16 mouse cellular contexts compared by ENCODE assay signal in genomic region chr6:18446917-18447316, GRCm38 (mm10).
A peak's percentile ranks its signal among the peaks of the same experiment; 100 is the strongest.
DNase-seq lines count a peak whose midpoint lies in the region; ATAC-seq and TF ChIP-seq lines count a peak whose summit lies in the region.
"Had no signal": no experiment of that assay in that cellular context is flagged by ENCODE, and none has a peak within 500 bp of the region (broad histone marks: within the 10 kb centered on the region; RNA-seq: fewer than 3 reads in every experiment).

No protein-coding gene starts in this region.

- peak; percentile 41 for ATAC-seq in hindbrain, embryonic 13.5 days (ENCODE audit: low FRiP score)
- ATAC-seq in midbrain, embryonic 13.5 days = peak; percentile 67
- no peak for ATAC-seq in frontal cortex, adult (ENCODE audit: low TSS enrichment)
- ATAC-seq: intestine, embryonic 16.5 days; liver, embryonic 12.5 days had no signal

- TF ChIP-seq POLR2A in olfactory bulb, adult 2 months (IDR thresholded peaks at IDR 0.05; ENCODE audit: insufficient read depth, low read depth, low read length) = no peak
- TF ChIP-seq POLR2A in thymus, adult 2 months (IDR thresholded peaks at IDR 0.05; ENCODE audit: control insufficient read depth, extremely low read depth, insufficient read depth, low read length, poor library complexity) = no peak

- H3K4me3 ChIP-seq in layer of hippocampus, adult 2 months = no peak overlapping the region
- no peak overlapping the region for H3K4me3 ChIP-seq in hindbrain, embryonic 13.5 days
- no peak overlapping the region for H3K4me3 ChIP-seq in midbrain, embryonic 13.5 days (replicated peaks)
- H3K4me3 ChIP-seq in olfactory bulb, adult 2 months (ENCODE audit: insufficient read depth, low read depth, low read length) = no peak overlapping the region
- H3K4me3 ChIP-seq in thymus, adult 2 months (ENCODE audit: control insufficient read depth, insufficient read depth, low read length) = no peak overlapping the region
- H3K4me3 ChIP-seq: embryonic facial prominence, embryonic 12.5 days; liver, embryonic 12.5 days; lung, embryonic 15.5 days had no signal

- no peak for DNase-seq in layer of hippocampus, adult 2 months (ENCODE audit: low spot score in 2 of 2)
- no peak for DNase-seq in layer of hippocampus, adult 8-10 months (ENCODE audit: low spot score in 2 of 2)
- no peak for DNase-seq in cerebellum, adult 11-12 months
- no peak for DNase-seq in thymus, adult 2 months
- DNase-seq: gastrocnemius, postnatal 14 days; heart, postnatal 10 days; layer of hippocampus, adult 9-11 months; retina, postnatal 1 day had no signal

- peak overlapping the region; percentile 92 for H3K27ac ChIP-seq in layer of hippocampus, adult 2 months
- H3K27ac ChIP-seq in hindbrain, embryonic 13.5 days = peak overlapping the region; percentile 72
- peak overlapping the region; percentile 77 for H3K27ac ChIP-seq in midbrain, embryonic 13.5 days
- peak overlapping the region; percentile 20; the same call in 1 of the 2 replicates for H3K27ac ChIP-seq in olfactory bulb, adult 2 months (ENCODE audit: insufficient read depth, low read depth, low read length)
- no peak overlapping the region for H3K27ac ChIP-seq in thymus, adult 2 months (ENCODE audit: control insufficient read depth, insufficient read depth, low read length)
- H3K27ac ChIP-seq: embryonic facial prominence, embryonic 12.5 days; liver, embryonic 12.5 days; lung, embryonic 15.5 days had no signal

- H3K4me2 ChIP-seq in hindbrain, embryonic 13.5 days = no peak overlapping the region
- no peak overlapping the region for H3K4me2 ChIP-seq in midbrain, embryonic 13.5 days (replicated peaks)
- H3K4me2 ChIP-seq: embryonic facial prominence, embryonic 12.5 days; liver, embryonic 12.5 days; lung, embryonic 15.5 days had no signal

- H3K9me3 ChIP-seq in hindbrain, embryonic 13.5 days = no peaks in the 10 kb centered on the region
- no peaks in the 10 kb centered on the region for H3K9me3 ChIP-seq in midbrain, embryonic 13.5 days
- H3K9me3 ChIP-seq: embryonic facial prominence, embryonic 12.5 days; liver, embryonic 12.5 days; lung, embryonic 15.5 days had no signal

- peaks cover 18% of the 10 kb centered on the region for H3K4me1 ChIP-seq in hindbrain, embryonic 13.5 days (replicated peaks)
- peaks cover 19% of the 10 kb centered on the region for H3K4me1 ChIP-seq in midbrain, embryonic 13.5 days (replicated peaks)
- H3K4me1 ChIP-seq in olfactory bulb, adult 2 months (ENCODE audit: control insufficient read depth, insufficient read depth, low read length) = peaks cover 9% of the 10 kb centered on the region; the same call in 1 of the 2 replicates
- no peaks in the 10 kb centered on the region for H3K4me1 ChIP-seq in thymus, adult 2 months (replicated peaks; ENCODE audit: control insufficient read depth, insufficient read depth, low read length)
- H3K4me1 ChIP-seq: lung, embryonic 15.5 days had no signal

- H3K36me3 ChIP-seq in hindbrain, embryonic 13.5 days = no peaks in the 10 kb centered on the region
- H3K36me3 ChIP-seq in midbrain, embryonic 13.5 days = no peaks in the 10 kb centered on the region
- H3K36me3 ChIP-seq in thymus, adult 2 months (ENCODE audit: control insufficient read depth, insufficient read depth, low read length) = no peaks in the 10 kb centered on the region
- H3K36me3 ChIP-seq: embryonic facial prominence, embryonic 12.5 days; liver, embryonic 12.5 days; lung, embryonic 15.5 days had no signal

- H3K9ac ChIP-seq in hindbrain, embryonic 13.5 days = no peak overlapping the region
- no peak overlapping the region for H3K9ac ChIP-seq in midbrain, embryonic 13.5 days (replicated peaks)
- H3K9ac ChIP-seq: embryonic facial prominence, embryonic 12.5 days; liver, embryonic 12.5 days; lung, embryonic 15.5 days had no signal

- 24% methylated on average over 7 of the region's 7 CpGs for WGBS in hindbrain, embryonic 13.5 days
- WGBS in midbrain, embryonic 13.5 days = 17% methylated on average over 7 of the region's 7 CpGs
- 36% methylated on average over 7 of the region's 7 CpGs for WGBS in olfactory bulb, adult 2 months
- 92% methylated on average over 7 of the region's 7 CpGs for WGBS in thymus, adult 2 months

- TF ChIP-seq CTCF in layer of hippocampus, adult 2 months (conservative IDR thresholded peaks at IDR 0.05) = no peak
- TF ChIP-seq CTCF in olfactory bulb, adult 2 months (IDR thresholded peaks at IDR 0.05; ENCODE audit: insufficient read depth, low read depth, low read length) = no peak
- TF ChIP-seq CTCF in thymus, adult 2 months (IDR thresholded peaks at IDR 0.05; ENCODE audit: borderline replicate concordance, control insufficient read depth, extremely low read depth, insufficient read depth, low read length, poor library complexity) = no peak

- H3K27me3 ChIP-seq in hindbrain, embryonic 13.5 days = no peaks in the 10 kb centered on the region
- H3K27me3 ChIP-seq in midbrain, embryonic 13.5 days = no peaks in the 10 kb centered on the region
- H3K27me3 ChIP-seq in thymus, adult 2 months (ENCODE audit: control insufficient read depth, insufficient read depth, low read length) = no peaks in the 10 kb centered on the region
- H3K27me3 ChIP-seq: embryonic facial prominence, embryonic 12.5 days; liver, embryonic 12.5 days; lung, embryonic 15.5 days had no signal
